In the genomic region with DNA sequence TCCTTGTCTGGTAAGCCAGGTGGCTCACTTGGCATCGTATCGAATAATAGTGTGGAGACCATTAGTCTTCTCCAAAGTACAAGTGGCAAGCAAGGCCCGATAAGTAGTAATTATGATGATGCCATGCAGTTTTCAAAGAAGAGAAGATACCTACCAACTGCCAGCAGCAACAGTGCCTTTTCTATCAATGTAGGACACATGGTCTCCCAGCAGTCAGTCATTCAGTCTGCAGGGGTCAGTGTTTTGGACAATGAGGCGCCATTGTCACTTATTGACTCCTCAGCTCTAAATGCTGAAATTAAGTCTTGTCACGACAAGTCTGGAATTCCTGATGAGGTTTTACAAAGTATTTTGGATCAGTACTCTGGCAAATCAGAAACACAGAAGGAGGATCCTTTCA, we compare ENCODE assay signal across 11 mouse cellular contexts. TPM values are rescaled to one million over a fixed set of nuclear protein-coding genes. Genes with fewer than 3 reads are reported as not detected.
DNase-seq lines count a peak whose midpoint lies in the region; ATAC-seq and TF ChIP-seq lines count a peak whose summit lies in the region.
"Had no signal": no experiment of that assay in that cellular context is flagged by ENCODE, and none has a peak within 500 bp of the region (broad histone marks: within the 10 kb centered on the region; RNA-seq: fewer than 3 reads in every experiment).

No protein-coding gene starts in this region.

- H3K4me3 ChIP-seq in stomach, embryonic 14.5 days (ENCODE audit: low read depth, low read length), result no peak overlapping the region
- H3K4me3 ChIP-seq in stomach, postnatal 0 days (ENCODE audit: low read depth, low read length), result no peak overlapping the region
- no peak overlapping the region for H3K4me3 ChIP-seq in liver, embryonic 13.5 days (replicated peaks)

- no peaks in the 10 kb centered on the region for H3K9me3 ChIP-seq in stomach, embryonic 14.5 days (ENCODE audit: control insufficient read depth, low read depth, low read length)
- H3K9me3 ChIP-seq in stomach, postnatal 0 days (ENCODE audit: control insufficient read depth, low read length), result no peaks in the 10 kb centered on the region
- no peaks in the 10 kb centered on the region for H3K9me3 ChIP-seq in liver, embryonic 13.5 days (replicated peaks)

- no peak for TF ChIP-seq CTCF in stomach, postnatal 0 days (IDR thresholded peaks at IDR 0.05; ENCODE audit: low read depth)

- peak; percentile 50 for DNase-seq in heart, adult 11 months
- DNase-seq in heart, adult 8-10 months (ENCODE audit: low spot score), result no peak
- DNase-seq in stomach, postnatal 0 days (ENCODE audit: low spot score), result no peak
- no peak for DNase-seq in liver, embryonic 13.5 days
- DNase-seq in thymus, postnatal 25 days, result no peak
- DNase-seq in heart, adult 18-20 months, result no peak
- DNase-seq in lung, postnatal 14 days, result no peak
- DNase-seq: B cell, adult 2 months; cerebellum, postnatal 14 days; kidney, postnatal 25 days had no signal

- H3K4me1 ChIP-seq in stomach, embryonic 14.5 days (ENCODE audit: control insufficient read depth, insufficient read depth, low read length), result peaks cover 25% of the 10 kb centered on the region
- peaks cover 14% of the 10 kb centered on the region; the same call in 1 of the 2 replicates for H3K4me1 ChIP-seq in stomach, postnatal 0 days (replicated peaks; ENCODE audit: control insufficient read depth, insufficient read depth)
- H3K4me1 ChIP-seq in liver, embryonic 13.5 days (replicated peaks), result peaks cover 47% of the 10 kb centered on the region

- WGBS in stomach, embryonic 14.5 days, result 93% methylated on average over 5 of the region's 5 CpGs
- WGBS in stomach, postnatal 0 days, result 90% methylated on average over 5 of the region's 5 CpGs
- WGBS in liver, embryonic 13.5 days (ENCODE audit: insufficient replicate concordance), result 84% methylated on average over 5 of the region's 5 CpGs

- no peak overlapping the region for H3K9ac ChIP-seq in stomach, embryonic 14.5 days (replicated peaks; ENCODE audit: low read depth, low read length)
- H3K9ac ChIP-seq in stomach, postnatal 0 days (ENCODE audit: low read length), result no peak overlapping the region
- no peak overlapping the region for H3K9ac ChIP-seq in liver, embryonic 13.5 days

- peaks cover 17% of the 10 kb centered on the region for H3K36me3 ChIP-seq in stomach, embryonic 14.5 days (ENCODE audit: control insufficient read depth, insufficient read depth, low read length)
- peaks cover 5% of the 10 kb centered on the region; the same call in 1 of the 2 replicates for H3K36me3 ChIP-seq in stomach, postnatal 0 days (ENCODE audit: control insufficient read depth, insufficient read depth, low read length)
- peaks cover 21% of the 10 kb centered on the region for H3K36me3 ChIP-seq in liver, embryonic 13.5 days

- H3K27ac ChIP-seq in stomach, embryonic 14.5 days (ENCODE audit: low read length), result no peak overlapping the region
- no peak overlapping the region for H3K27ac ChIP-seq in stomach, postnatal 0 days (replicated peaks)
- H3K27ac ChIP-seq in liver, embryonic 13.5 days, result no peak overlapping the region

- H3K4me2 ChIP-seq in stomach, embryonic 14.5 days (replicated peaks; ENCODE audit: low read depth, low read length), result peak overlapping the region; percentile 19; the same call in 1 of the 2 replicates
- H3K4me2 ChIP-seq in stomach, postnatal 0 days (replicated peaks; ENCODE audit: low read depth), result no peak overlapping the region
- H3K4me2 ChIP-seq in liver, embryonic 13.5 days, result peak overlapping the region; percentile 92

- no peak for ATAC-seq in stomach, embryonic 14.5 days (ENCODE audit: insufficient number of reproducible peaks, insufficient read depth, low FRiP score, low read depth)
- no peak for ATAC-seq in stomach, postnatal 0 days (ENCODE audit: low FRiP score, low TSS enrichment)
- ATAC-seq in liver, embryonic 13.5 days (ENCODE audit: low read depth), result no peak

- no peaks in the 10 kb centered on the region for H3K27me3 ChIP-seq in stomach, embryonic 14.5 days (ENCODE audit: control insufficient read depth, insufficient read depth, low read length)
- no peaks in the 10 kb centered on the region for H3K27me3 ChIP-seq in stomach, postnatal 0 days (ENCODE audit: control insufficient read depth, insufficient read depth, low read length)
- H3K27me3 ChIP-seq in liver, embryonic 13.5 days, result no peaks in the 10 kb centered on the region

- no peak for TF ChIP-seq EP300 in stomach, postnatal 0 days (optimal IDR thresholded peaks at IDR 0.05)

RNA-seq across cellular contexts. Expression of gene Zfp281, which starts 2.1 kb away (rescaled TPM):
- total RNA-seq in heart, adult 8-10 months (2022), result 10 to 100 TPM in 2 of 4 experiments, 1 to 10 TPM in 2; 9.4 to 11.1 (median 10.1) TPM
- 20.7 and 22.0 TPM in 2 replicates for polyA plus RNA-seq in stomach, embryonic 14.5 days (2014; fragmentation: Nextera tagmentation; extraction: Ambion mirVana)
- polyA plus RNA-seq in stomach, postnatal 0 days (2015; fragmentation: Nextera tagmentation; extraction: Ambion mirVana), result 7.4 and 7.5 TPM in 2 replicates
- 6.7 and 8.4 TPM in 2 replicates for polyA plus RNA-seq in liver, embryonic 13.5 days (2015; fragmentation: Nextera tagmentation; extraction: Ambion mirVana)
- total RNA-seq in heart, adult 18-20 months (2021), result 10 to 100 TPM in 1 of 2 experiments, 1 to 10 TPM in 1; 9.0 to 10.9 TPM
